Comparison of ENCODE assay signal across 29 mouse cellular contexts in genomic region chr7:66036809-66037208, GRCm38 (mm10). TPM values are rescaled to one million over a fixed set of nuclear protein-coding genes. Genes with fewer than 3 reads are reported as not detected.
"Had no signal": no experiment of that assay in that cellular context is flagged by ENCODE, and none has a peak within 500 bp of the region (broad histone marks: within the 10 kb centered on the region; RNA-seq: fewer than 3 reads in every experiment).

No protein-coding gene starts in this region.

- H3K9me3 ChIP-seq: limb, embryonic 13.5 days; liver, embryonic 12.5 days; liver, embryonic 15.5 days; midbrain, embryonic 13.5 days; neural tube, embryonic 12.5 days had no signal

- H3K27ac ChIP-seq: hindbrain, postnatal 0 days; limb, embryonic 13.5 days; liver, embryonic 12.5 days; liver, embryonic 15.5 days; macrophage; midbrain, embryonic 13.5 days; neural tube, embryonic 12.5 days had no signal

- ATAC-seq: hindbrain, postnatal 0 days; inflammation-experienced regulatory T-cells, adult 6 months; liver, embryonic 12.5 days; midbrain, embryonic 13.5 days had no signal

- H3K4me1 ChIP-seq: liver, embryonic 15.5 days had no signal

- DNase-seq: kidney, adult 18-20 months; kidney, adult 9 months; kidney, postnatal 14 days; kidney, postnatal 4 days; layer of hippocampus, adult 9-11 months; liver; lung, adult 18-20 months; lung, postnatal 14 days; right cerebral cortex, adult 18-20 months; right cerebral cortex, postnatal 14 days; right cerebral cortex, postnatal 4 days; thymus, postnatal 25 days had no signal

- H3K27me3 ChIP-seq: midbrain, embryonic 13.5 days had no signal

- H3K9ac ChIP-seq: limb, embryonic 13.5 days; liver, embryonic 12.5 days; liver, embryonic 15.5 days; midbrain, embryonic 13.5 days; neural tube, embryonic 12.5 days had no signal

- H3K4me3 ChIP-seq: limb, embryonic 13.5 days; liver, embryonic 12.5 days; liver, embryonic 15.5 days; midbrain, embryonic 13.5 days; neural tube, embryonic 12.5 days had no signal

- H3K36me3 ChIP-seq: limb, embryonic 13.5 days; liver, embryonic 12.5 days; liver, embryonic 15.5 days; midbrain, embryonic 13.5 days; neural tube, embryonic 12.5 days had no signal

- H3K4me2 ChIP-seq: limb, embryonic 13.5 days; liver, embryonic 12.5 days; liver, embryonic 15.5 days; midbrain, embryonic 13.5 days; neural tube, embryonic 12.5 days had no signal

RNA-seq across cellular contexts. Expression of gene Gm45213, which starts 6.6 kb away (rescaled TPM):
- total RNA-seq: hindbrain, postnatal 0 days; layer of hippocampus, adult 18-20 months; layer of hippocampus, postnatal 25 days; left cerebral cortex, adult 18-20 months; left cerebral cortex, postnatal 25 days; megakaryocyte, adult 5-6 weeks; midbrain, postnatal 0 days had no signal
- polyA plus RNA-seq: hindbrain, postnatal 0 days; inflammation-experienced regulatory T-cells, adult 6 months; limb, embryonic 13.5 days; liver, embryonic 12.5 days; liver, embryonic 15.5 days; lung, embryonic 16.5 days; macrophage; midbrain, embryonic 13.5 days; midbrain, postnatal 0 days; neural tube, embryonic 12.5 days; stomach, embryonic 14.5 days; thymus, postnatal 0 days had no signal
